Mouse (Mus musculus) olfactory bulb, adult 2 months (tissue): ENCODE data around the gene Adgrg5.

Experiments used
- CTCF ChIP-seq: fragments of 200-500 bp; IDR thresholded peaks from 2 replicates; pipeline ENCODE4 v1.5.1; 2012; ENCODE audit warnings: low read depth, mild to moderate bottlenecking, low read length, moderate library complexity; ENCODE audit not compliant: insufficient read depth
- POLR2A ChIP-seq: fragments of 200-500 bp; IDR thresholded peaks from 2 replicates; pipeline ENCODE4 v1.6.1; 2012; ENCODE audit warnings: mild to moderate bottlenecking, low read depth, low read length, moderate library complexity; ENCODE audit not compliant: insufficient read depth

- TF ChIP-seq CTCF (no peak), POLR2A (no peak)
Measured at GRCm38 (mm10) chr8:94976651-94977417, 53.3 kb downstream of the Adgrg5 start.
